Mouse (Mus musculus): ENCODE results near the gene Oxsr1.

DNA sequence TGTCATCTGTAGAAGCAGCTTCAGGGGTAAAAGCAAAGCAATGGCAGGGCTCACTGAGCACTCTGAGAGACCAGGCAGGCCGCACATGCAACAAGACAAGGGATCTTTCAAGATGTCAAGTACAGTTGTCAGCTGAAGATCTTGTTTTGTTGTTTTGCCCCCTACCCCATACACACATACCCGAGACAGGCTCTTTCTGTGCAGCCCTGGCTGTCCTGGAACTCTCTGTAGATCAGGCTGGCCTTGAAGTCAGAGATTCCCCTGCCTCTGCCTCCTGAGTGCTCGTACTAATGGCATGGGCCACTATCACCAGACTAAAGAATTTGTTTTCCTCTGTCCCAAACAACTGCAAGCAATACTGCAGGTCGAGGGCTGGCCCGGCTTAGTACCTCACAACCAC lies 44.2 kb downstream of the Oxsr1 start:
- TF ChIP-seq CTCF (conservative IDR thresholded peaks at IDR 0.05; ENCODE audit: insufficient read depth, insufficient read length, low read depth, low read length) = no peak
- TF ChIP-seq POLR2A (IDR thresholded peaks at IDR 0.05; ENCODE audit: low read depth, low read length) = no peak
